Mouse (Mus musculus) CH12.LX (cell line): ENCODE measurements around the gene Slc10a7.
A peak's percentile ranks its signal among the peaks of the same experiment; 100 is the strongest.
"Not testable (repeated sequence)": the region's sequence is repeated elsewhere in the genome, so short reads cannot be mapped to it uniquely, and the experiment has no call there.

Experiments
- CTCF ChIP-seq, 2 experiments: IDR thresholded peaks in 1 of 2; conservative IDR thresholded peaks in 1 of 2; 2 replicates each; pipeline ENCODE4 v1.5.1; 2011 to 2012; ENCODE audit warnings: low read depth in 2 of 2, low read length in 2 of 2, improper control_type of control experiment in 1 of 2, inconsistent platforms in 1 of 2, mild to moderate bottlenecking in 1 of 2, moderate library complexity in 1 of 2
- E2F4 ChIP-seq: IDR thresholded peaks from 2 replicates; pipeline ENCODE4 v1.6.1; 2011; ENCODE audit warnings: low read depth, low read length, improper control_type of control experiment; ENCODE audit not compliant: insufficient replicate concordance
- EP300 ChIP-seq: IDR thresholded peaks from 2 replicates; pipeline ENCODE4 v1.6.1; 2011; ENCODE audit warnings: low read length, improper control_type of control experiment
- HCFC1 ChIP-seq: IDR thresholded peaks from 2 replicates; pipeline ENCODE4 v1.6.1; 2012; ENCODE audit warnings: low read depth, mild to moderate bottlenecking, inconsistent platforms, low read length, improper control_type of control experiment
- MAFK ChIP-seq: IDR thresholded peaks from 2 replicates; pipeline ENCODE4 v1.6.1; 2011; ENCODE audit warnings: low read length, improper control_type of control experiment; ENCODE audit not compliant: insufficient replicate concordance
- MEF2A ChIP-seq: IDR thresholded peaks from 2 replicates; pipeline ENCODE4 v1.6.1; 2014; ENCODE audit warnings: low read depth, mild to moderate bottlenecking, inconsistent platforms, low read length, improper control_type of control experiment, borderline replicate concordance
- POLR2A ChIP-seq: IDR thresholded peaks from 2 replicates; pipeline ENCODE4 v1.6.1; 2011; ENCODE audit warnings: low read depth, mild to moderate bottlenecking, improper control_type of control experiment, low read length
- RAD21 ChIP-seq: IDR thresholded peaks from 2 replicates; pipeline ENCODE4 v1.6.1; 2011; ENCODE audit warnings: low read depth, mild to moderate bottlenecking, low read length, improper control_type of control experiment, moderate library complexity
- RCOR1 ChIP-seq: conservative IDR thresholded peaks from 2 replicates; pipeline ENCODE4 v1.6.1; 2012; ENCODE audit warnings: low read depth, mild to moderate bottlenecking, inconsistent platforms, low read length, improper control_type of control experiment
- USF1 ChIP-seq: IDR thresholded peaks from 2 replicates; pipeline ENCODE4 v1.6.1; 2014; ENCODE audit warnings: low read depth, mild to moderate bottlenecking, inconsistent platforms, low read length, improper control_type of control experiment
- USF2 ChIP-seq: conservative IDR thresholded peaks from 2 replicates; pipeline ENCODE4 v1.6.1; 2011; ENCODE audit warnings: low read depth, low read length, improper control_type of control experiment
- ZKSCAN1 ChIP-seq: IDR thresholded peaks from 2 replicates; pipeline ENCODE4 v1.6.1; 2012; ENCODE audit warnings: low read depth, inconsistent platforms, low read length, improper control_type of control experiment, borderline replicate concordance
- ZMIZ1 ChIP-seq: IDR thresholded peaks from 2 replicates; pipeline ENCODE4 v1.6.1; 2012; ENCODE audit warnings: low read depth, mild to moderate bottlenecking, inconsistent platforms, low read length, improper control_type of control experiment

- not testable (repeated sequence) for TF ChIP-seq CTCF (conservative IDR thresholded peaks at IDR 0.05 in 1 of 2, IDR thresholded peaks at IDR 0.05 in 1 of 2; ENCODE audit: low read depth in 2 of 2, low read length in 2 of 2); ZMIZ1; ZKSCAN1; RCOR1; E2F4; USF2; POLR2A; RAD21; EP300; HCFC1; USF1; MEF2A
- TF ChIP-seq MAFK, result peak; percentile 70
Measured at GRCm38 (mm10) chr8:78496273-78496672, 12.9 kb upstream of the Slc10a7 start.
